Comparison of ENCODE assay signal across 8 mouse cellular contexts in genomic region chr19:3986334-3986733, GRCm38 (mm10). TPM values are rescaled to one million over a fixed set of nuclear protein-coding genes. Genes with fewer than 3 reads are reported as not detected.
DNase-seq lines count a peak whose midpoint lies in the region; ATAC-seq lines count a peak whose summit lies in the region.

Gene Acy3 (plus strand): TSS chr19:3986570.

- WGBS in limb, embryonic 12.5 days, result 14% methylated on average over 8 of the region's 8 CpGs
- 12% methylated on average over 8 of the region's 8 CpGs for WGBS in neural tube, embryonic 12.5 days

- peak within 1 kb of the TSS; percentile 17; the same call in 1 of the 2 replicates for H3K4me3 ChIP-seq in limb, embryonic 12.5 days (replicated peaks)
- no peak within 1 kb of the TSS for H3K4me3 ChIP-seq in neural tube, embryonic 12.5 days

- peak; percentile 53 for DNase-seq in layer of hippocampus, adult 11-12 months (ENCODE audit: low spot score)
- DNase-seq in layer of hippocampus, postnatal 14 days (ENCODE audit: low spot score in 2 of 2), result no peak
- DNase-seq in adrenal gland, postnatal 36 days, result peak; percentile 88 to 93
- DNase-seq in gastrocnemius, postnatal 10 days, result peak; percentile 82
- peak; percentile 33 for DNase-seq in induced T-regulatory cell, adult 2 months (ENCODE audit: low read depth)
- peak; percentile 81 for DNase-seq in yolk sac, embryonic 10.5 days (ENCODE audit: low spot score)

- H3K9me3 ChIP-seq in limb, embryonic 12.5 days, result no peaks in the 10 kb centered on the region; the same call in 1 of the 2 replicates
- H3K9me3 ChIP-seq in neural tube, embryonic 12.5 days, result no peaks in the 10 kb centered on the region

- H3K4me2 ChIP-seq in limb, embryonic 12.5 days, result peak within 1 kb of the TSS; percentile 33
- 0 out of 2 replicates have a peak within 1 kb of the TSS, but pooled peaks have one; percentile 4 for H3K4me2 ChIP-seq in neural tube, embryonic 12.5 days (replicated peaks)

- peak; percentile 39; the same call in 1 of the 2 replicates for ATAC-seq in limb, embryonic 12.5 days (ENCODE audit: insufficient number of reproducible peaks, insufficient read depth, low FRiP score, low TSS enrichment, low read depth)
- ATAC-seq in neural tube, embryonic 12.5 days (ENCODE audit: low FRiP score, low read depth), result peak; percentile 54; the same call in 1 of the 2 replicates

- 0 out of 2 replicates have a peak, but pooled peaks cover 5% of the 10 kb centered on the region for H3K27me3 ChIP-seq in limb, embryonic 12.5 days
- no peaks in the 10 kb centered on the region for H3K27me3 ChIP-seq in neural tube, embryonic 12.5 days (replicated peaks)

- H3K27ac ChIP-seq in limb, embryonic 12.5 days, result peak within 1 kb of the TSS; percentile 53; the same call in 1 of the 2 replicates
- no peak within 1 kb of the TSS for H3K27ac ChIP-seq in neural tube, embryonic 12.5 days

- H3K4me1 ChIP-seq in limb, embryonic 12.5 days (replicated peaks), result peaks cover 35% of the 10 kb centered on the region
- H3K4me1 ChIP-seq in neural tube, embryonic 12.5 days, result peaks cover 27% of the 10 kb centered on the region

- no peaks in the 10 kb centered on the region for H3K36me3 ChIP-seq in limb, embryonic 12.5 days
- no peaks in the 10 kb centered on the region for H3K36me3 ChIP-seq in neural tube, embryonic 12.5 days

- peak within 1 kb of the TSS; percentile 8; the same call in 1 of the 2 replicates for H3K9ac ChIP-seq in limb, embryonic 12.5 days (replicated peaks)
- no peak within 1 kb of the TSS for H3K9ac ChIP-seq in neural tube, embryonic 12.5 days

RNA-seq across cellular contexts. Expression of gene Acy3, which starts in this region (rescaled TPM):
- total RNA-seq in layer of hippocampus, postnatal 14 days (2021), result 1 to 10 TPM; 2.0 to 2.3 TPM
- 10 to 100 TPM; 18.2 to 20.1 TPM for total RNA-seq in adrenal gland, postnatal 36 days (2021)
- total RNA-seq in gastrocnemius, postnatal 10 days (2021), result 1 to 10 TPM; 4.8 to 5.3 TPM
- 3.6 and 3.7 TPM in 2 replicates for polyA plus RNA-seq in limb, embryonic 12.5 days (2016; fragmentation: Nextera tagmentation; extraction: Ambion mirVana)
- 2.8 and 3.2 TPM in 2 replicates for polyA plus RNA-seq in neural tube, embryonic 12.5 days (2016; fragmentation: Nextera tagmentation; extraction: Ambion mirVana)

Comparison
In these comparisons a context has a peak if more than half of its experiments do, and no peak if none do; other contexts are left out.
1. DNase-seq: peak in layer of hippocampus, adult 11-12 months (single experiment), adrenal gland, postnatal 36 days (2 of 2), gastrocnemius, postnatal 10 days (single experiment), induced T-regulatory cell, adult 2 months (single experiment) and yolk sac, embryonic 10.5 days (single experiment); none in layer of hippocampus, postnatal 14 days (0 of 2).